Mouse (Mus musculus) adrenal gland, adult 2 months (tissue): ENCODE measurements around the gene Clptm1l. TPM values are rescaled to one million over a fixed set of nuclear protein-coding genes. Genes with fewer than 3 reads are reported as not detected.
A peak's percentile ranks its signal among the peaks of the same experiment; 100 is the strongest.

ENCODE experiments used
- DNase-seq: peaks from one replicate; pipeline ENCODE4 v3.0.0; 2021
- long read RNA-seq: library from polyadenylated mRNA; stranded (forward); transcript quantifications from one replicate; pipeline ENCODE4 v2.0.0, GENCODE M21; 2021
- polyA plus RNA-seq: library from polyadenylated mRNA; depleted of rRNA; stranded (reverse); fragments of >200 nt; gene quantifications from 2 replicates; pipeline ENCODE4 v1.2.3, GENCODE M21; 2012; rRNA removed
- total RNA-seq, 2 experiments: library from RNA; stranded (reverse); gene quantifications; 2 replicates each; pipeline ENCODE4 v1.2.3; 2021

Gene Clptm1l
- total RNA-seq (100 to 1,000 TPM; 161 to 166 TPM), polyA plus RNA-seq (118 and 141 TPM in 2 replicates)
- long read RNA-seq, transcript Clptm1l-201 (17 exons, 2,340 nt): major isoform, 121 of 136 reads
- long read RNA-seq, partial matches to known transcripts: 9 of 136 reads
- long read RNA-seq, other reads (novel, unspliced or antisense): 6 of 136 reads

DNA sequence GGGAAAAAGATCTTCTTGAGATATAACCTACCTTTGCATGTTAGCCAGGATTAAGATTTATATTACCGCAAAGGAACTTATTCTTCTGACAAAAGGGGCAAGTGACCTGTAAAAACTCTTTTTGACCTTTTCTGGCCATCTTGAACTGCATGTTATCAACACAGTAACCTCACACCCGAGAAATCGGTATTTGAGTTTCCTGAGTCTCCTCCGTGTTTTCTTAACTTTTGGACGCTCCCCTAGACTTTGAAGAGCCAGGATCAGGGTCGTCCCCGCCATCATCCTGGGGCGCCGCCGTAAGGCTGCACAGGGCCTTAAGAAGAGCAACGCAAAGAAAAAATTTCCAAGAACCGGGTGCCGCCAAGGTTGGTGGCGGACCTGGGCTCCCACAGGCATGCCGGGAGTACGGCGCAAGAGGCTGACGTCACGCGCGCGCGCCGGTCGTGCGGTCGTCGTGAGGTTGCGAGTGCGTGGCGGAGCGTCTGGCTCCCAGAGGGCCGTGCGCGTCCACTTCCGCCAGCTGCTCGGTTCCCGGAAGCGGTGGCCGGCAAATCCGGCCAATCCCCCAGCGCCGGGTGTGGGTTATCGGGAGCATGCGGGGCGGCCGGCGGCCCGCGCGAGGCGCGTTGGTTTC, at the start of gene Clptm1l:
Gene Clptm1l (plus strand): TSS at position 485 of the 634 bp plus-strand sequence.
- DNase-seq: peak; percentile 99

GRCm38 (mm10) chr13:73564201-73564600, 39.6 kb upstream of the Clptm1l start:
- DNase-seq: no peak

GRCm38 (mm10) chr13:73575051-73575450, 28.8 kb upstream of the Clptm1l start:
- DNase-seq: no peak

DNA sequence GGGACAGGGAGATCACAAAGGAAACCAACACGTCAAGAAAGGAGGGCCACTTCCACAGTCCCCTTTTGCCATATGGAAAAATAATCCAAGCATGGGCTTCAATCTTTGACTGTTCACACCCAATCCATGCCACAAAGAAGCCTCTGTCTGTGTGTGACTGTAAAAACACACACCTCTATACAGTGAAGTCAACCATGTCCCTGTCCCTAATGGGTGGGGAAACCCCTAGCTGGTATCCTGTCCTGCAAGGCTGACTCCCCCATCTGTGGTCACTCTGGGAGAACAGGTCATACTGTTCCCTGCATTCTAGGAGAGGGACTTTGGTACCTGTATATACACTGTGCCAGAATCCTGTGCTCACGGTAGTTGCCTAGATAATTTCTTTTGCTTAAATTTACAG, 26.5 kb upstream of the Clptm1l start:
- no peak for DNase-seq

DNA sequence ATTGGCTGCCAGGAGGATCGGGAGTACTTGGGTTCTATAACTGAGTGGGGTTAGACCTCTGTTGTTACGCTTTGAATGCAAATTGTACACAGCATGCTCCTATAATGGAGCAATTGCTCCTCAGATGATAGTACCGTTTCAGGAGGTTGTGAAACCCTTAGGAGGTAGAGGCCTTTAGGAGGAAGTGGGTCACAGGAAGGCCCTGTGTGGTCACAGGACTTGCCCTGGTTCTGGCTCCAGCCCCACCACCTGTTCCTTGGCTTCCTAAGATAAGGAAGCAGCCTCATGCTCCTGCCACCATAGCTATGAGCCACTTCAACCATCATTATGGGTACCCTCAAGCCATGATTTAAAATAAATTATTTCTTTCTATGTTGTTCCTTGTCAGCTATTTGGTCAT, 12.3 kb upstream of the Clptm1l start:
- DNase-seq: no peak

DNA sequence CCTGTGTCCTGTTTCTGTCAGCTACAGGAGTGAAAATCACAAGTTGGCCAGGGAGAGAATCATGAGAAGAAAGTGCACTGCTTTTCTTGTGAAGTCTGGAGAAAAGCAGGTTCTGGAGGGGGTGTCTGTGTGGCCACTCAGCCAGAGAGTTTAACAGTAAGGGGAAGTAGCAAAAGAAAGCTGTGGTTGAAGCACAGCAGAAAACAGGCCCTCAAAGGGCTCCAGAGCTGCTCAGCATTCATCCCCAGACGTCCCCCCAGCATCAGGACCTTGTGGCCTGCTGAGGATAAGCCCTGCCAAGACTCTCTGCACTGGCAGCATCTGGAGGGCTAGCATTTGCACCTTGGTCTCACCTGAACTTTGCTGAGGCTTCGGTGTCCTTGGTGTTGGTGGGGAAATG, 11.3 kb upstream of the Clptm1l start:
- no peak for DNase-seq

DNA sequence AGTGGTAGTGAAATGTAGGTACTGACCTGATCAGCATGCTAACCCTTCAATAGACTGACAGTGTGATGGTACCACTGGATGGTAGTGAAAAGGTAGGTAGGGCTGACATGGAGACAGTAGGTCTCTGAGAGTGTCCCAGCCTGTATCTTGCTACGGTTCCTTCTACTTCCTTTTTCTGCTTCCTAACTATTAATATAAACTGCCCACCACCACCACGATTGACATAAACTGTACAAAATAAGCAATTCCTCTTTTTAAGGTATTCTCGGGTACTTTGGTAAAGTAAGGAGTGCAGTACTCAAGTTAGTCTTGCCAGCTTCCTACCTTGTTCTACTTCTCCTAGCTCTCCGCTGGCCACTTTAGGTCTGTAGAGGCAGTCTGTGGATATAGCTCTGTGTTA, 7.5 kb upstream of the Clptm1l start:
- DNase-seq: no peak

GRCm38 (mm10) chr13:73600217-73600616, 3.6 kb upstream of the Clptm1l start:
- no peak for DNase-seq

GRCm38 (mm10) chr13:73603046-73603445, 760 bp upstream of the Clptm1l start:
- no peak for DNase-seq

- no peak for DNase-seq
Observed at GRCm38 (mm10) chr13:73604156-73604957, 551 bp downstream of the Clptm1l start.

DNA sequence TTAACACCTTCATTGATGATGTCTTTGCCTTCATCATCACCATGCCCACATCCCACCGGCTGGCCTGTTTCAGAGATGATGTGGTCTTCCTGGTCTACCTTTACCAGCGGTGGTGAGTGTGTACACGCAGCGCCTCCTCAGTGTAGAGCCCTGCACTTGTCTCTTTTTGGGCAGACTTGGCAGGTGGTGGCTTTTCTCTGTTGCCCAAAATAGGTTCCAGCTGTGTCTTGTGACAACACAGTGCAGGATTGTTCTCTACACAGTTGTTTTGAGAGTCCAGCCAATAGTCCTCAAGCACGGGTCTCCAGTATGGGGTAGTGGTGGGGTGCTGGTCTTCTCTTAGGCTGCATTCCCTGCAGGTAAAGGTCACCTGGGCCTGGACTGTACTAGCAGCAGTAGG, 14.6 kb downstream of the Clptm1l start:
- no peak for DNase-seq

DNA sequence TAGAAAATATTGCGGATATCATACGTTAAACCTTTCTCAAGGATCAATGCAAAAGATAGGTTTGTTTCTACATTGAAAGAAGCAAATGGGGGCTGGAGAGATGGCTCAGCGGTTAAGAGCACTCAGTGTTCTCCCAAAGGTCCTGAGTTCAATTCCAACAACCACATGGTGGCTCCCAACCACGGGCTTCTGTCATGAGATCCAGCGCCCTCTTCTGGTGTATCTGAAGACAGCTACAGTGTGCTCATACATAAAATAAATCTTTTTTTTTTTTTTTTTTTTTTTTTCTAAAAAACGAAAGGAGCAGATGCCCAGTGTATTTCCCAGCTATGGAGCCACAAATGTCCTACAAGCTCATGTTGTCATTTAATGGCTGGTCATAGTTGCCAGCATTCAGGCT, 16.8 kb downstream of the Clptm1l start:
- DNase-seq: no peak

- DNase-seq: no peak
Observed at GRCm38 (mm10) chr13:73626410-73626744, 22.6 kb downstream of the Clptm1l start.

GRCm38 (mm10) chr13:73626745-73627549, 23.1 kb downstream of the Clptm1l start, which contains the start of gene Tert:
Gene Tert (plus strand): TSS chr13:73626911.
- DNase-seq: peak; percentile 81

DNA sequence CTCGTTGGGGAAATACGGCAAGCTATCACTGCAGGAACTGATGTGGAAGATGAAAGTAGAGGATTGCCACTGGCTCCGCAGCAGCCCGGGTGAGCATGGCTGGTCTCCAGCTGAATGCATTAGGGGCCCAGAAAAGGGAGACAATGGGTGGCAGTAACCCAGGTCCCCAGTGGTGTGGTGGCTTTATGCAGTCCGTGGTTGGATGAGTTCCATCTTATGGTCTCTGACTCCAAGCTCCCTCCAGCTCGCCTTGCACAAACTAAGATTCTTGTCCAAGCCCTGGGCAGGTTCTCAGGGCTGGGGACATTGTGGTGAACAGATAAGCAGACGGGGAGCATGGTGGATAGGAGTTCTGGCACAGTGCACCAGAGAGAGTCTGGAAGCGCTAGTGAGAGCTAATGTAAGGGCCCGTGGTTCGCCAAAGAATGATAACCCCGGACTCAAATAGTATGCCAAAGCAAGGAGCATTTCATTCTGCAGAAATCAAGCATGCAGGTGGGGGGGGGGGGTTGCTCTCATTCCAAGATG, 24.8 kb downstream of the Clptm1l start:
- DNase-seq: no peak

DNA sequence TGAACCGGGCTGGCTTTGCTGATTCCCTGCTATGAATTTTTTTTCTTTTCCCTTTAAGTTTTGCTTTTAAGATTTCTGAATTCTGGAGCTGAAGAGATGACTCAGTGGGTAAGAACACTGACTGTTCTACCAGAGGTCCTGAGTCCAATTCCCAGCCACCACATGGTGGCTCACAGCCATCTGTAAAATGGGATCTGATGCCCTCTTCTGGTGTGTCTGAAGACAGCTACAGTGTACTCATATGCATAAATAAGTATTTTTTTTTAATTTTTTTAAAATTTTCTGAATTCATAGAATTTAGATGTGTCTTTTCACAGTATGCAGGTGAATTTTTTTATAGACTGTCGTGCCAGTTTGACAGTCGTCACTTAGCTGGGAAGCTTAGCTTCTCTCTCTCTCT, 28.0 kb downstream of the Clptm1l start:
- DNase-seq: no peak

DNA sequence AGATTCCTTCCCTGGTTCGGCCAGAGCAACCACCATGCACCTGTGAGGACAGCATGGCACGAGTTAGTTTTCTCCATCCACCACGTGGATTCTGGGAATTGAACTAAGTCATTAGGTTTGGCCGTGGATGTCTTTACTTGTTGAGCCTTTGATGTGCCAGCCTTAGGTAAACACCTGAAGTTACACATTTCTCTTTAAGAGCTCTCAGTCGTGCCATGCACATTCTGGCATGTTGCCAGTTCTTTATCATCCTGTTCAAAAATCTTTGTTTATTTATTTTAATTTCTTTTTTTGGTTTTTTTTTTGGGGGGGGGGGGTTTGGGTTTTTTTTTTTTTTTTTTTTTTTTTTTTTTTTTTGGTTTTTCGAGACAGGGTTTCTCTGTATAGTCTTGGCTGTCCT, 34.0 kb downstream of the Clptm1l start:
- no peak for DNase-seq

GRCm38 (mm10) chr13:73641296-73641695, 37.5 kb downstream of the Clptm1l start:
- no peak for DNase-seq

GRCm38 (mm10) chr13:73646397-73647087, 42.7 kb downstream of the Clptm1l start:
- DNase-seq: peak; percentile 57

- no peak for DNase-seq
Observed at GRCm38 (mm10) chr13:73653266-73653665, 49.5 kb downstream of the Clptm1l start.

- peak; percentile 60 for DNase-seq
Observed at GRCm38 (mm10) chr13:73654976-73655375, 51.2 kb downstream of the Clptm1l start.

- no peak for DNase-seq
Observed at GRCm38 (mm10) chr13:73658953-73659352, 55.1 kb downstream of the Clptm1l start.
